Mouse (Mus musculus): ENCODE measurements at regions not wholly inside any gene's neighbourhood (a gene's known extent, or its start where the extent isn't known, plus 50 kb on each side); places are given as distances from the start of the nearest gene placed in this dataset.

GRCm38 (mm10) chr15:5799917-5800316 lies 499.7 kb upstream of the Dab2 start:
- TF ChIP-seq GATA1 (IDR thresholded peaks at IDR 0.05; ENCODE audit: low read length) (no peak), TAL1 (IDR thresholded peaks at IDR 0.05; ENCODE audit: low read length) (no peak)
